Mouse (Mus musculus) cerebellum, postnatal 10 days (tissue): ENCODE data around the gene Wbp11.
A peak's percentile ranks its signal among the peaks of the same experiment; 100 is the strongest.
"Not testable (repeated sequence)": the region's sequence is repeated elsewhere in the genome, so short reads cannot be mapped to it uniquely, and the experiment has no call there.

Experiments used
- DNase-seq, 2 experiments: peaks; one replicate each; pipeline ENCODE4 v3.0.0; 2021; ENCODE audit warnings: mixed read lengths in 2 of 2

The Wbp11 gene

DNA sequence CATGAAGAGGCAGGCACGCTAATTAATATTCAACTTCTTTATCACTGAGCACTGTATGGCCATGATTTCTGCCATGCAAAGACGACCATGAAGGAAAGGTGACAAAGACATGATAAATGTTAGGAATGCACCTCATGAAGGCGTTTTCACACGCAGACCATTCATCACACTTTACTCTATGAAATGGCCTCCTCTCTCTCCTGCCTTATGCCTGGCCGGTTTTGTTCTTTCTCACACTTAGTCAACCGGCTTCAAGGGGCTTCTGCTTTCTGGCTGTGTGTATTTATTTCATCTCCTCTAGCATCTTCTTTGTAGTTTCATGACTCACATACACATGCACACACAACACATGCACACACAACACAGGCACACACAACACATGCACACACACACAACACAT is 26.8 kb downstream of the Wbp11 start:
- no peak for DNase-seq

DNA sequence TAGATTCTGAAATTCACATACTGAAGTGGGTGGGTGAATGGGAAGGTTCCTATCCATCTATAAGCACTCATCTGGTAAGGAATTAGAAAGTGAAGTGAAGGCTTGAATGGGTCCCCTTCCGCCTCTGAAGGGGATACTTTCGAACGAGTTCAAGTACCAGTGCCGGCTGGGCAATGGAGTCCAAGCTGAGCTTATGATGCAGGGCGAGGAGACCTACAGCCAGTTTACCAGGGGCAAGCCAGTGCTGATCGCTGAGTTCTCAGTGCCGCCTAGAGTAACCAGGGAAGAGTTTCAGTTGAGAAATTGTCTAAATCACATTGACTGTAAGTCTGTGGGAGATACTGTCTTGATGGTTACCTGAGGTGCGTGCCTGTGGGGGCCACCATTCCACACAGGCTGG is 27.3 kb downstream of the Wbp11 start:
- no peak for DNase-seq

DNA sequence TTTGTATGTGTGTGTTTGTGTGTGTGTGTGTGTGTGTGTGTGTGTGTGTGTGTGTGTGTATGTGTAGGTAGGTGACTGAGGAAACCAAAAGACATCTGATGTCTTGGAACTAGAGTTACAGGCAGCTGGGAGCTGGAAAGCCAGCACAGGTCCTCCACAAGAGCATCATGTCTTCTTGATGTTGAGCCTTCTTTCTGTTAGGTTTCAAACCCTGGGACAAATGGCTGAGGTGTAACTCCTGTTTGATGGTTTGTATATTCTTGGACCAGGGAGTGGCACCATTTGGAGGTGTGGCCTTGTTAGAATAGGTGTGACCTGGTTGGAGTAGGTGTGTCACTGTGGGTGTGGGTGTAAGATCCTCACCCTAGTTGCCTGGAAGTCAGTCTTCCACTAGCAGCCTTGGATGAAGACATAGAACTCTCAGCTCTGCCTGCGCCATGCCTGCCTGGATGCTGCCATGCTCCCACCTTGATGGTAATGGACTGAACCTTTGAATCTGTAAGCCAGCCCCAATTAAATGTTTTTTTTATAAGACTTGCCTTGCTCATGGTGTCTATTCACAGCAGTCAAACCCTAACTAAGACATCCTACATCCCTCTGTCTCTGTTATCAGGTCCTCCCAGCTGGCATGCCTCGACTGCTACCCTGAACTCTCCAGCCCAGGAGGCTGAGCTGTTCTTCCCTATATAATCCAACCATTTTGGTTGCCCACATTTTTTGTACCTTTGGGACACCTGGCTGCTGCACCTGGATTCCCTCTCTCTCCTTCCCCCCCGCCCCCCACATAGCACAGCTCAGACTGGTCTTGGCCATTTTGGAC is 29.9 kb downstream of the Wbp11 start:
- not testable (repeated sequence) for DNase-seq

DNA sequence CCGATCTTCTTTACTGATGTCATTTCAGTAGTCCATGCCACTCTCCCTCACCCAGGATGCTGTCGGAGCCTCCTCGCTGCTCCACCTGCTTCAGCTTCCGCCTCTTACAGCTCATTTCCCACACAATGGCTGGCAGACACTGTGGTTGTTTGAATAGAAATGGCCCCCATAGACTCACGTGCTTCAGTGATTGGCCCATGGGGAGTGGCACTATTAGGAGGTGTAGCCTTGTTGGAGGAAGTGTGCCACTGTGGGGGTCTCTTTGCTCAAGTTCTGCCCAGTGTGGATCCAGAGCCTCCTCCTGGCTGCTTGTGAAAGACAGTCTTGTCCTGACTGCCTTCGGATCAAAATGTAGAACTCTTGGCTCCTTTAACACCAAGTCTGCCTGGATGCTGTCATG is 32.2 kb downstream of the Wbp11 start:
- DNase-seq = no peak

DNA sequence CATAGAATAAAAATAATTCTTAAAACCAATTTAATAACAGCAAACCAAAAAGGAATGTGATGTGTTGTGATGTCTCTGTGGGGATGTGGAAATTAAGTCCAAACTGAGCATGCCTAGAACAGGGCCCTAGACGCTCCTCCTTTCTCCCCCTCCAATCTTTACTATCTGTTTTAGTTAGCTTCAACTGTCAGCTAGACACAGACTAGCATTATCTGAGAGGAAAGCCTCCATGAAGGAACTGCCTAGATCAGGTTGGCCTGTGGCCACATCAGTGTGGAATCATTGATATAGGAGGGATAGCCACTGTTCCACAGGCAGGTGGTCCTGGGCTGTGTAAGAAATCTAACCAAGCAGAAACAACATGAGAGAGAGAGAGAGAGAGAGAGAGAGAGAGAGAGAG is 32.9 kb downstream of the Wbp11 start:
- no peak for DNase-seq

DNA sequence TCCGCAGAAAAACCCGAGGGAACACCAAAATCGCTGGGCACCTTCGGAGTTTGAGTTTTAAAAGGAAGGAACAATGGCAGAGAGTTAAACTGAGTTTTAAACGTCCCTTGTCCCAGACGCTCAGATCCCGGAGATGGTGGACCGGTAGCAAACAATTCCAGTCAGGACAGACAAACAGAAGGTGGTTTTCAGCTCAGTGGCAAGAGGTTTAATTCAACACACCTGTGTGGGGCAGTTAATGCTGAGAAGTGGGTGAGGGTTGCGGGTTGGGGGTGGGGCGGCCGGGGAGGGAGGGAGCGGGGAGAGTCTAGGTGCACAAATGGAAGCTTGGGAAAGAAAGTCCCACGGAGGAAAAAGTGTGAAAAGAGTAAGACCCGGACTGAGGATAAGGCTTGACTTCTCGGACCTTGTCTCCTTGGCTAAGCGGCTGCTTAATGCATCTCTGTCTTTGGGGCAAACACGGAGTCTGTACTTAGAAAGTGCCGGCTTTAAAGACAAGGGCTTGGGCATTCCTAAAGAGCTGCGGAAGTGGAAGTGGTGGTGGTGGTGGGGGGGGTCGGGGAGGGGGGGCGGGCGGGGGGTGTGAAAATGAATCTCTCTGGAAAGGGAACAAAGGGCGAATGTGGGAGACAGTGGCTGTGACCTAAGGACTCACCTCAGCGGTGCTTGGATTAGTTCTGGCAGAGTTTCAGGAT is 34.1 kb downstream of the Wbp11 start:
- no peak for DNase-seq

DNA sequence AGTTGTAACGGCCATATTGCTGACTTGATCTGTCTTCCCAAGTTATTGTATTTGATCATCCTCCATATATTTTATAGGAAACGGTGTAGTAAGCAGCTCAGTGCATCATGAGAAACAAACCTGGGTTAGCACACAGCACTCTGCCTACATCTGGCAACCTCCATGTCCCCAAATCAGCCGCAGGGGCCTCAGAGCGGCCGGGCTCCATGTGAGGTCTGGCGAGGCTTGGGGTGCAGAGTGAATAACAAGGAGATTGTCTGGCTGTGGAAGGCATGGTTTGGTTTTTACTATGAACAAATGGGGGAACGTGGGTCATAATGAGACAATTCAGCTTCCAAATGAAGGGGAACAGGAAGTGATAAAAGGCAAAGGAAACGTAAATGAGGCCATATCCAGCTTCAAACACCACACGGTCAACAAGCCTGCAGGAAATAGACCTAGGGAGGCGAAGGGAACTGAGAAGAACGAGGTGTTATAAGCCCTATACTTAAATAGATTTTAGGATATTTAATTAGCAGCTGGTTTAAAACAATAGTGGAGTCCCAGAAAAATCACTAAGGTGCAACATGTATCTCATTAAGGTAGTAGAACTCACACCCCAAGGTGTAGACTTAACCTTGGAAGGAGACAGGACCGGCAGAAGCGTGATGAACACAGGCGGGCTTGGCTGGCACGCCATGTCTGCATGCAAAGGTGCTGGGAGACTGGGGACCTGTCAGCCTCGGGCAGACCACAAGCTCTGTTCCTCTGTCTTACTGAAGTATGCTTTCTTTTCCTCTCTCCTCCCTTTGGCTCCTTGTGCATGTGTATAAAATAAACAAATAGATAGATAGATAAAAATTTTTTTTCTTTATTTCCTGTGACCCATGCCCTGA is 34.9 kb downstream of the Wbp11 start:
- no peak for DNase-seq

DNA sequence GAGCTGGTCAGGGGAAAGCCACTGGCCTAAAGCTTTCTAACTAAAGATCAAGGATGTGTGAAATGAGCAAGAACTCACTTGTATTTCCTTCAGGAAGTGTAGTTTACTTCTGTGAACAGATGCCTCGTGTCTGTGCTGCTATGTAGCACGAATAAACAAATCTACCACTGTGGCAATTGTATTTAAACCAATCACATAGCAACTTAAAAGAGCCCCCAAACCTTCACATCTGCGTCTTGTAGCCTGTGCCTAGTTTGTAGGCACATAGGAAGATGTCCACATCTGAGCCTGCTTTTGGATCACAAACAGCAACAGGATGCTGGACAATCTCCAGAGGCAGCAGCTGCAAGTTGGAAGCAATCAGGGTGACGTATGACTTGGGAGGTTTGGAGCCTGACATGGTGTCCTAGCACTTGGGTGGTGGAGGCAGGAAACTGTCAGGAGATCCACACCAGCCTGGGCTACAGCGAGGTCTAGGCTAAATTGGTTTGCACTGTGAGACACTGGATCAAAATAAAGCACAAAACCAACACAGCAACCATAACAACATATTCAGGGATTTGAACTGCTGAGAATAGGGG is 38.6 kb downstream of the Wbp11 start:
- DNase-seq = peak; percentile 35 to 50

DNA sequence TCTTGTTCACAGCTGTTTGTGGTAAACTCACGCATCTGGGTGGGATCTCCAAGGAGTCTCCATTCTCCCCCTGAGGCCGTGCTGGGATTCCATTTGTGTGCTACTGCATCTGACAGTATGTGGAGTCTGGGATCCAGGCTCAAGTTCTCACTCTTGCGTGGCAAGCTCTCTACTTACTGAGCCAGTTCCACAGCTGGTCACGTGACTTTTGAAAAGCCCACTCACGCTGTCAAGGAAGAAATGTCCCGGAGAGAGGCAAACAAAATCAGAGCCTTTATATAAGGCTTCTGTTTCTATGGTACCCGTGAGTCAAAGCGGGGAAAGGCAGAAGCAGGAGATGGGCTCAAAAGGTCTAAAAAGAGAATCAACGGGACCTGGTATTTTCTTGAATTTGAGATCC is 45.3 kb downstream of the Wbp11 start:
- no peak for DNase-seq

DNA sequence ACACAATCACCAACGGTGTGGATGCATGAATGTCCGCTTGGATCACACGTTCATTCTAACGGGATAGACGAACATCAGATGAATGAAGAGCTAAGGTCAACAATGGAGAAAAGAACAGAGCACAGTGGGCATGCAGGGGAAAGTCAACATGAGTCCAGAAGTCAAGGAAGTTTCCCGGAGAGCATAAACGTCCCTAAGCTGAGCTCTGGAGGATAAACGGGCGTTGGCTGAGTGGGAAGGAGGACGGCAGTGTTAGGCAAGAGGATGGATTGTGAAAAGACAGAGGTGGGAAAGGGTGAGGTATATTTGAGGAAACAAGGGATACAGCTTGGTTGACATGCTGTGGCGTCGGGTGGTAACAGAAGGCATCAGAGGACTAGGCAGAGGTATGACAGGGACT is 45.9 kb downstream of the Wbp11 start:
- DNase-seq = no peak

DNA sequence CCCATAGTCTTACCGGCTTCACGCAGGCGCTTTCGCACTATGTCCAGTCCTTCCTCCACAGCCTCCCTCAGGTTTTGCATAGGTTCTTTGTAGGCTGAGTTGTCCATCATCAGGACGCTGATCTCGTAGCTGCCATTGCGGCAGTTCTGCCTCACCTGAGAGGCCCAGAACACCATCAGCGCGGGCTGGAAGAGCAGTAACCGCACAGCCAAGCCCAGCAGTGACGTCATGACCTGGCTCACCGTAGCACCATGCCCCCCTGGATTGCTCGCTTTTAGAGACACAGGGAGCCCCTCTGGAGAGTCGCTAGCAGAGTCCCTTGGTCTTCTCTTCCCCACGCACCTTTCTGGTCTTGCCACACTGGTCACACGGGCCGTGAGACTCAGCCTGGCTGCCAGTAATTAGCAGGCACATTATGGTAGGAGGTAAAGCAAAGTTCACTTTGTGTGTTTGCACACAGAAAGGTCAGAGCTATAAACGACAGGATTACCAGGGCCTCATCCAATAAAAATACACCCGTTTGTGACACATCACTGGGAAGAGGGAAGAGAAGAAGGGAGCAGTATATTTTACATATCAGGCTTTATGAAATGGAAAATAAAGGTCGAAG is 46.6 kb downstream of the Wbp11 start, which contains the start of gene Gucy2c:
Gene Gucy2c (minus strand): TSS at position 389 of the 610 bp plus-strand sequence.
- no peak for DNase-seq

DNA sequence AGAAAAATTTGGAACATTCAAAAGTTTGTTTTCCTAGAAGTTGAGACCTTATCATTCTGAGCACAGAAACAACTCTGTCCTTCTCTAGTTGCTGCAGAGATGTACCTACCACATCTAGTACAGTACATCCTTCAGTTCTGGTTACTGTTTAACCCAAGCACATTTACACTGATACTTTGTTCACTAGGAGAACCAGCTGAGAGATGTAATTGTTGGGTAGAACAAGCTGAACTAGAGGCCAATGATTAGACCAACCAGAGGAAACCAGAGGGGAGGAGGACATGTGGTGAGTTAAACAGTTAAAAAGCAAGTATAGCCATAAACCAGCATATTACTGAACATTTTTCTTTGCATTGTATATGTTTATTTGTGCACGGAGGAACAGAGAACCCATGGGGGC is 51.6 kb downstream of the Wbp11 start:
- DNase-seq = no peak

DNA sequence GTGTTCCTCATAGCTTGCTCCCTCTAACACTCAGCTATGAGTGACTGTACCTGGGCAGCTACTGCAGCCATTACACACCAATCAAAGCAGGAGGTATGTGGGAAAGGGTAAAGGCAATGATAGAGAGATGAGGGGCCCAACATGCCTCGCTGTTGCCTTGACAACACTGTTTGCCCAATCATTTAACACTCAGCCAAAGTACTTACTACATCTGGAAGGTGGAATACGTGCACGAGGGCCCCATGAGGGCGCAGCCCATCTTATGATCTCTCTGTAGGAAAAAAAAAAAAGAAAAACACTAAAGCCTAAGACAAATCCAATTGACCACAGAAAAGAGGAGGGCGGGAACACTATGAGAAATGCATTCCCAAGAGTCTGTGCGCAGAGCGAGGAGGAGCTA is 58.2 kb downstream of the Wbp11 start:
- DNase-seq = no peak

DNA sequence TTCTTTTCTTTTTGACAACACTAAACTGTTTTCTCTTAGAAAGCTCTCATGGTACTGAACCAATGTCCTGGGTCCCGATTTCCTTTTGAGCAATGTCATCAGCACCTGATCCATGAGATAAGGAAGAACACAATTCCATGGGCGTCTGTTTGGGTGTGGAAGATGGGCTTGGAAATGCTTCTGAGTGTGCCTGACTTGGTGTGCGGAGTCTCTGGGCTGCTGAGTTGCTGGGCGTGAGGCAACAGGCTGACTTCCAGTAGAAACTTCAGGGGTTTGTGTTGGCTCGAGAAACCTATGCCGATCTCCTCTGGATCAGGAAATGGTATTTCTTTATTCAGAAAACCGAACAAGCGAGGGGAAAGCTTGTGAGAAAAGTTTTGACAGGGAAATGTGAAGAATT is 58.9 kb downstream of the Wbp11 start:
- no peak for DNase-seq

DNA sequence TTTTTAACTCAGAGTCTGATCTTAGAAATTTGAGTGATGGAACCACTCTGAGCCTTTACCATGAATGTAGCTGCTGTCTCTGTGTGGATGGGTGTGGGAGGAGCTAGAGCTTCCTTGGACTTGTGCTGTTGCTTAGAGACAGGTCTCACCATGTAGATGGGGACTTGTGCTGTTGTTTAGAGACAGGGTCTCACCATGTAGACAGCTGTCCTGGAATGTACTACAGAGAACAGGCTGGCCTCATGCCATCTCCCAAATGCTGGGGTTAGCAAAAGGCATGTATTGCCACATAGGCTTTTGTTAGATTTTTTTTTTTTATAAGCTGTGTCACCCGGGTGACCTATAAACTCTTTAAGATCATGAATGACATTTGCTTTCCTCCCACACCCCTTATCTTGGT is 64.1 kb downstream of the Wbp11 start:
- peak in 1 of 2 experiments; percentile 10 for DNase-seq
